Mouse (Mus musculus) activated CD4-positive, CD25-positive, alpha-beta regulatory T cell, adult 9 weeks (primary cell): Measurements from ENCODE around the gene Gimap9. TPM values are rescaled to one million over a fixed set of nuclear protein-coding genes. Genes with fewer than 3 reads are reported as not detected.

ENCODE experiments used
- polyA plus RNA-seq: library from polyadenylated mRNA; unstranded; fragments of 100-300 nt; shearing (Covaris generic); gene quantifications from one replicate; pipeline ENCODE4 v1.2.1, GENCODE M21; 2017

Gene Gimap9
- 321 TPM for polyA plus RNA-seq

GRCm38 (mm10) chr6:48675931-48676859 lies at the start of gene Gimap9:
Gene Gimap9, plus strand, starts transcription at chr6:48676129.

GRCm38 (mm10) chr6:48626464-48626863 lies 49.5 kb upstream of the Gimap9 start, which contains the start of gene AI854703:
Gene AI854703, plus strand, starts transcription at chr6:48626764.

GRCm38 (mm10) chr6:48646995-48647394 lies 28.9 kb upstream of the Gimap9 start, which contains the start of gene Gimap8:
Gene Gimap8, plus strand, starts transcription at chr6:48647234.

GRCm38 (mm10) chr6:48684319-48684718 lies 8.4 kb downstream of the Gimap9 start, which contains the start of gene Gimap4:
Gene Gimap4, plus strand, starts transcription at chr6:48684549.

GRCm38 (mm10) chr6:48718455-48718854 lies 42.5 kb downstream of the Gimap9 start, which contains the start of the genes Gm28053 and Gimap7:
Gene Gm28053, plus strand, starts transcription at chr6:48718607.
Gene Gimap7, plus strand, starts transcription at chr6:48718621.

Other genes with a start within 250 kb of the Gimap9 start
- 17.5 TPM for gene Zfp467, start 230.3 kb upstream of the Gimap9 start, polyA plus RNA-seq
- 0.32 TPM for gene Sspo, start 227.9 kb upstream of the Gimap9 start, polyA plus RNA-seq
- 0.17 TPM for gene Atp6v0e2, start 138.5 kb upstream of the Gimap9 start, polyA plus RNA-seq
- gene Lrrc61, start 121.3 kb upstream of the Gimap9 start, polyA plus RNA-seq: 58.0 TPM
- 0.70 TPM for gene Rarres2, start 103.3 kb upstream of the Gimap9 start, polyA plus RNA-seq
- not detected for gene Gm45021, start 86.5 kb upstream of the Gimap9 start, polyA plus RNA-seq
- gene Repin1, start 82.2 kb upstream of the Gimap9 start, polyA plus RNA-seq: 5.3 TPM
- gene Gm44965, start 82.2 kb upstream of the Gimap9 start, polyA plus RNA-seq: 1.6 TPM
- 3.4 TPM for gene Zfp775, start 74.1 kb upstream of the Gimap9 start, polyA plus RNA-seq
- gene AI854703, start 49.4 kb upstream of the Gimap9 start, polyA plus RNA-seq: 3.6 TPM
- gene Gimap8, start 28.9 kb upstream of the Gimap9 start, polyA plus RNA-seq: 210 TPM
- gene Gimap4, start 8.4 kb downstream of the Gimap9 start, polyA plus RNA-seq: 1,867 TPM
- gene Gimap6, start 32.1 kb downstream of the Gimap9 start, polyA plus RNA-seq: 1,010 TPM
- gene Gm28053, start 42.5 kb downstream of the Gimap9 start, polyA plus RNA-seq: 32.1 TPM
- gene Gimap7, start 42.5 kb downstream of the Gimap9 start, polyA plus RNA-seq: 594 TPM
- 290 TPM for gene Gimap1, start 62.9 kb downstream of the Gimap9 start, polyA plus RNA-seq
- 244 TPM for gene Gimap5, start 70.1 kb downstream of the Gimap9 start, polyA plus RNA-seq
- gene Gimap3, start 94.7 kb downstream of the Gimap9 start, polyA plus RNA-seq: 2,373 TPM
- gene Tmem176a, start 164.8 kb downstream of the Gimap9 start, polyA plus RNA-seq: 6.7 TPM
- gene Tmem176b, start 165.4 kb downstream of the Gimap9 start, polyA plus RNA-seq: 13.0 TPM
- not detected for gene Aoc1, start 196.8 kb downstream of the Gimap9 start, polyA plus RNA-seq